Mouse (Mus musculus) heart, embryonic 11.5 days (tissue): ENCODE results near the gene Rnf44. TPM values are rescaled to one million over a fixed set of nuclear protein-coding genes. Genes with fewer than 3 reads are reported as not detected.

Experiments used
- ATAC-seq: fragments of 200-750 bp; cut with Nextera tagmentation; replicated peaks from 2 replicates; pipeline ENCODE4 v1.8.0; 2017; ENCODE audit warnings: moderate library complexity; ENCODE audit not compliant: insufficient number of reproducible peaks, low FRiP score, low TSS enrichment
- H3K27ac ChIP-seq: fragments of 300-500 bp; sonication (generic); 2 replicates; pipeline ENCODE4 v1.5.1; 2014; ENCODE audit warnings: mild to moderate bottlenecking, low read depth, low read length
- H3K27me3 ChIP-seq: fragments of 300-500 bp; sonication (generic); 2 replicates; pipeline ENCODE4 v1.6.1; 2014; ENCODE audit warnings: mild to moderate bottlenecking, low read length, mixed read lengths; ENCODE audit not compliant: control insufficient read depth, insufficient read depth
- H3K36me3 ChIP-seq: fragments of 300-500 bp; sonication (generic); 2 replicates; pipeline ENCODE4 v1.6.1; 2014; ENCODE audit warnings: mild to moderate bottlenecking, low read length, moderate library complexity, mixed read lengths; ENCODE audit not compliant: control insufficient read depth, insufficient read depth
- H3K4me1 ChIP-seq: fragments of 300-500 bp; sonication (generic); 2 replicates; pipeline ENCODE4 v1.6.1; 2014; ENCODE audit warnings: low read length; ENCODE audit not compliant: control insufficient read depth, insufficient read depth
- H3K4me2 ChIP-seq: fragments of 300-500 bp; sonication (generic); 2 replicates; pipeline ENCODE4 v1.6.1; 2014; ENCODE audit warnings: mild to moderate bottlenecking, moderate library complexity
- H3K4me3 ChIP-seq: fragments of 300-500 bp; sonication (generic); 2 replicates; pipeline ENCODE4 v1.5.1; 2014; ENCODE audit warnings: low read depth, low read length
- H3K9ac ChIP-seq: fragments of 300-500 bp; sonication (generic); 2 replicates; pipeline ENCODE4 v1.6.1; 2014; ENCODE audit warnings: mild to moderate bottlenecking, low read depth, low read length, moderate library complexity
- H3K9me3 ChIP-seq: fragments of 300-500 bp; sonication (generic); replicated peaks from 2 replicates; pipeline ENCODE4 v1.6.1; 2016; ENCODE audit warnings: low read length; ENCODE audit not compliant: control insufficient read depth
- WGBS: fragments of 180-500 bp; shearing (Covaris S2); extraction: QIAGEN DNeasy Blood & Tissue Kit; methylation state at CpG from one replicate; pipeline ENCODE4 v1.1.7; 2014; ENCODE audit not compliant: insufficient replicate concordance; 5-methylcytosine and 5-hydroxymethylcytosine counted together
- polyA plus RNA-seq: library from polyadenylated mRNA; unstranded; fragments of >200 nt; fragmentation: Nextera tagmentation; extraction: Ambion mirVana; gene quantifications from 2 replicates; pipeline ENCODE4 v1.2.1, GENCODE M21; 2014

Rnf44 gene
- polyA plus RNA-seq, 1 experiment from 2014 or later, result 75.8 TPM

GRCm38 (mm10) chr13:54714393-54714792 is 20.7 kb upstream of the Rnf44 start:
- Histone ChIP-seq H3K9me3 (no peaks in the 10 kb centered on the region), H3K9ac (no peak overlapping the region), H3K27me3 (peaks cover 6% of the 10 kb centered on the region), H3K36me3 (no peaks in the 10 kb centered on the region), H3K4me2 (no peak overlapping the region), H3K27ac (no peak overlapping the region), H3K4me3 (no peak overlapping the region), H3K4me1 (no peaks in the 10 kb centered on the region)
- no peak for ATAC-seq
- 37% methylated on average over 4 of the region's 4 CpGs for WGBS

- Histone ChIP-seq H3K27me3 (peaks cover under 1% of the 10 kb centered on the region), H3K36me3 (no peaks in the 10 kb centered on the region), H3K9ac (no peak overlapping the region), H3K4me2 (no peak overlapping the region), H3K4me3 (no peak overlapping the region), H3K27ac (no peak overlapping the region), H3K4me1 (no peaks in the 10 kb centered on the region), H3K9me3 (no peaks in the 10 kb centered on the region)
- WGBS, result 72% methylated on average over 3 of the region's 3 CpGs
- ATAC-seq, result no peak
Observed at GRCm38 (mm10) chr13:54710866-54711265, 17.2 kb upstream of the Rnf44 start.

GRCm38 (mm10) chr13:54704890-54705289 is 11.2 kb upstream of the Rnf44 start:
- Histone ChIP-seq H3K4me3 (no peak overlapping the region), H3K36me3 (no peaks in the 10 kb centered on the region), H3K27me3 (no peaks in the 10 kb centered on the region; the same call in 1 of the 2 replicates), H3K4me2 (no peak overlapping the region), H3K27ac (no peak overlapping the region), H3K9ac (no peak overlapping the region), H3K4me1 (no peaks in the 10 kb centered on the region), H3K9me3 (no peaks in the 10 kb centered on the region)
- 53% methylated on average over 6 of the region's 6 CpGs for WGBS
- ATAC-seq, result no peak

GRCm38 (mm10) chr13:54702507-54702906 is 8.8 kb upstream of the Rnf44 start:
- no peaks in the 10 kb centered on the region for H3K36me3 ChIP-seq
- ATAC-seq, result no peak
- H3K9ac ChIP-seq, result no peak overlapping the region
- no peak overlapping the region for H3K4me3 ChIP-seq
- no peaks in the 10 kb centered on the region for H3K9me3 ChIP-seq
- no peak overlapping the region for H3K4me2 ChIP-seq
- 59% methylated on average over 7 of the region's 7 CpGs for WGBS
- no peaks in the 10 kb centered on the region; the same call in 1 of the 2 replicates for H3K27me3 ChIP-seq
- no peaks in the 10 kb centered on the region for H3K4me1 ChIP-seq
- H3K27ac ChIP-seq, result no peak overlapping the region

- Histone ChIP-seq H3K36me3 (no peaks in the 10 kb centered on the region), H3K4me1 (no peaks in the 10 kb centered on the region), H3K9me3 (no peaks in the 10 kb centered on the region), H3K27ac (no peak within 1 kb of the TSS), H3K27me3 (no peaks in the 10 kb centered on the region), H3K4me2 (no peak within 1 kb of the TSS), H3K4me3 (no peak within 1 kb of the TSS), H3K9ac (no peak within 1 kb of the TSS)
- no peak for ATAC-seq
- 70% methylated on average over 5 of the region's 5 CpGs for WGBS
Observed at GRCm38 (mm10) chr13:54701243-54701642, 7.5 kb upstream of the Rnf44 start, which contains the start of gene Cdhr2. TSS of gene Cdhr2 (plus strand) at chr13:54701461.

- 83% methylated on average over 11 of the region's 11 CpGs for WGBS
- no peak overlapping the region for H3K27ac ChIP-seq
- no peak overlapping the region for H3K4me2 ChIP-seq
- H3K27me3 ChIP-seq, result no peaks in the 10 kb centered on the region
- peaks cover 10% of the 10 kb centered on the region for H3K4me1 ChIP-seq
- no peaks in the 10 kb centered on the region for H3K36me3 ChIP-seq
- no peak overlapping the region for H3K4me3 ChIP-seq
- no peak for ATAC-seq
- no peaks in the 10 kb centered on the region for H3K9me3 ChIP-seq
- no peak overlapping the region for H3K9ac ChIP-seq
Observed at GRCm38 (mm10) chr13:54695479-54696230, 1.9 kb upstream of the Rnf44 start.

GRCm38 (mm10) chr13:54694348-54695060 is 797 bp upstream of the Rnf44 start:
- peak overlapping the region; percentile 63 for H3K4me2 ChIP-seq
- no peaks in the 10 kb centered on the region for H3K9me3 ChIP-seq
- WGBS, result 15% methylated on average over 26 of the region's 26 CpGs
- peak overlapping the region; percentile 97 for H3K27ac ChIP-seq
- H3K4me1 ChIP-seq, result peaks cover 10% of the 10 kb centered on the region
- peak overlapping the region; percentile 93 for H3K9ac ChIP-seq
- no peaks in the 10 kb centered on the region for H3K36me3 ChIP-seq
- ATAC-seq, result peak; percentile 74
- H3K27me3 ChIP-seq, result no peaks in the 10 kb centered on the region
- H3K4me3 ChIP-seq, result peak overlapping the region; percentile 85

- Histone ChIP-seq H3K9ac (peak overlapping the region; percentile 93), H3K4me3 (peak overlapping the region; percentile 85), H3K27ac (peak overlapping the region; percentile 97), H3K36me3 (no peaks in the 10 kb centered on the region), H3K4me1 (peaks cover 17% of the 10 kb centered on the region), H3K27me3 (no peaks in the 10 kb centered on the region), H3K4me2 (peak overlapping the region; percentile 84), H3K9me3 (no peaks in the 10 kb centered on the region)
- no peak for ATAC-seq
- WGBS, result 10% methylated on average over 21 of the region's 21 CpGs
Observed at GRCm38 (mm10) chr13:54692711-54693557, 773 bp downstream of the Rnf44 start.
